Mouse (Mus musculus) cortical plate, adult 2 months (tissue): ENCODE results near the gene Mtfmt.

ENCODE experiments used
- CTCF ChIP-seq: fragments of 200-500 bp; IDR thresholded peaks from 2 replicates; pipeline ENCODE4 v1.5.1; 2011; ENCODE audit warnings: mild to moderate bottlenecking, control low read depth, low read length; ENCODE audit not compliant: insufficient read depth; ENCODE audit errors: extremely low read depth
- POLR2A ChIP-seq: fragments of 200-500 bp; IDR thresholded peaks from 2 replicates; pipeline ENCODE4 v1.6.1; 2011; ENCODE audit warnings: mild to moderate bottlenecking, low read length, control low read depth; ENCODE audit not compliant: insufficient read depth; ENCODE audit errors: extremely low read depth

DNA sequence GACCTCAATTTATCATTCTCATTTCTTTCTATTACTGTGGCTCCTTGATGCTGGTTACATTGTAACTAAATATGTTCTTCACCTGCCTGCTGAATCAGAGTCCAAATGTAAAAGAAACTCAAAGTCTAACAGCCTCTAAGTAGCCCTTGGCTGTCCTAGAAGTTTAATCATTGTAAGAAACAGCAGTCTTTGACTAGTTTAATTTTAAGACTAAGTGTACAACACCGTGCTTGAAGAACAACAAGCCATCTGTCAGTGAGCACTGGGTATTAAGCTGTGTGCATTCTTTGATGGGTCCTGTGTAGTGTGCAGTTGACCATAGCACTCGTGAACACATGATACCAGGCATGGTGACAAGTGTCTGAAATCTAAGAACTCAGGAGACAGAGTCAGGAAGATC lies 8.1 kb upstream of the Mtfmt start:
- TF ChIP-seq CTCF = no peak
- TF ChIP-seq POLR2A = no peak
